Mouse (Mus musculus): ENCODE measurements around the gene Baiap2. TPM values are rescaled to one million over a fixed set of nuclear protein-coding genes. Genes with fewer than 3 reads are reported as not detected.

Baiap2 gene
- total and polyA plus RNA-seq, 2 experiments = 11.6 to 45.6 TPM

- no peak for DNase-seq (ENCODE audit: extremely low read depth, low read depth, low spot score)
- Histone ChIP-seq H3K27me3 (ENCODE audit: control insufficient read depth, insufficient read depth, low read length) (no peaks in the 10 kb centered on the region), H3K36me3 (ENCODE audit: control insufficient read depth, insufficient read depth, low read length) (no peaks in the 10 kb centered on the region), H3K4me1 (ENCODE audit: control insufficient read depth, insufficient read depth, low read length) (peaks cover 22% of the 10 kb centered on the region), H3K79me2 (ENCODE audit: control insufficient read depth, insufficient read depth, low read length) (no peaks in the 10 kb centered on the region), H3K27ac (replicated peaks; ENCODE audit: insufficient read depth, low read depth, low read length) (no peak overlapping the region), H3K9ac (ENCODE audit: low read depth, low read length) (no peak overlapping the region), H3K4me3 (ENCODE audit: insufficient read depth, low read depth, low read length) (no peak overlapping the region)
- WGBS = 81% methylated on average over 11 of the region's 11 CpGs
- no peak for TF ChIP-seq CTCF (IDR thresholded peaks at IDR 0.05; ENCODE audit: low read depth, low read length)
- no peak for TF ChIP-seq POLR2A (IDR thresholded peaks at IDR 0.05; ENCODE audit: extremely low read depth, insufficient read depth, low read length)
These were observed 68.7 kb downstream of the Baiap2 start for GRCm38 (mm10) chr11:120011114-120011760.

DNA sequence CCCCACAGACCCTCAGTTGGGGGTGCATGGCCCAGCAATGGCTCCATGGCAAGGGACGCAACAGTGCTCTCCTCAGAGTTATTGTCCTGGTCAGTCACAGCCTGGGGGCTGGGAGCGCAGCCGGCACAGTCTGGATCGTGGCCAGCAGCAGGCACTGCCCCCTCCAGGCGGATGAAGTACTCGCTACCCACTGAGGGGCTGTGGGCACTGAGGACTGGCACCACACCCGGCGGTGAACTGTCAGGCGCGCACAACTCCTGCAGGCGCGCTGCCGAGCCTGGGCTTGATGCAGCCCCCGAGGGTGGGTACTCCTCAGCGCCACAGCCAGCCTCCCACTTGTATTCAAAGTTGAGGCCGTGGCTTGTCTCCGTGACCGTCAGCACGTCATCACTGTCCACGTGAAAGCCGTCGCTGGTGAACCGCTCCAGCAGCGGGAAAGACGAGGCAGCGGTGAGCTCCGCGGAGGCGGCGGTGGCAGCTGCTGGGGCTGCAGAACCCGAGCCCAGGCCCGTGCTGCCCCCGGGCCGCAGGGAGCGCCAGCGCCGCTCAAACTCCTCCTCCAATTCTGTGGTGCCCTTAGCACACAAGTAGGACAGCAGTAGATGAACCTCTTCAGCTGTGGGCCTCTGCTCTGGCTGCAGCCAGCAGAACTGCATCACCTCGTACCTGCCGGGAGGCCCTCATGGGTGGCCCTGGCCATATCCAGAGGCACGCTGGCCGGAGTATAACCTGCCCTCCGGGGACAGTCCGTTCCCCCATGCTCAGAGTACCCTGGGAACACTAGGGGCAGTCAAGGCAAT lies 69.4 kb downstream of the Baiap2 start:
- Histone ChIP-seq H3K79me2 (ENCODE audit: control insufficient read depth, insufficient read depth, low read length) (no peaks in the 10 kb centered on the region), H3K27me3 (ENCODE audit: control insufficient read depth, insufficient read depth, low read length) (no peaks in the 10 kb centered on the region), H3K4me1 (ENCODE audit: control insufficient read depth, insufficient read depth, low read length) (peaks cover 19% of the 10 kb centered on the region), H3K4me3 (ENCODE audit: insufficient read depth, low read depth, low read length) (no peak overlapping the region), H3K9ac (ENCODE audit: low read depth, low read length) (no peak overlapping the region), H3K27ac (replicated peaks; ENCODE audit: insufficient read depth, low read depth, low read length) (no peak overlapping the region), H3K36me3 (ENCODE audit: control insufficient read depth, insufficient read depth, low read length) (no peaks in the 10 kb centered on the region)
- no peak for DNase-seq (ENCODE audit: extremely low read depth, low read depth, low spot score)
- 59% methylated on average over 43 of the region's 43 CpGs for WGBS
- TF ChIP-seq CTCF (IDR thresholded peaks at IDR 0.05; ENCODE audit: low read depth, low read length) (peak; percentile 19; the same call in 1 of the 2 replicates), POLR2A (IDR thresholded peaks at IDR 0.05; ENCODE audit: extremely low read depth, insufficient read depth, low read length) (no peak)

DNA sequence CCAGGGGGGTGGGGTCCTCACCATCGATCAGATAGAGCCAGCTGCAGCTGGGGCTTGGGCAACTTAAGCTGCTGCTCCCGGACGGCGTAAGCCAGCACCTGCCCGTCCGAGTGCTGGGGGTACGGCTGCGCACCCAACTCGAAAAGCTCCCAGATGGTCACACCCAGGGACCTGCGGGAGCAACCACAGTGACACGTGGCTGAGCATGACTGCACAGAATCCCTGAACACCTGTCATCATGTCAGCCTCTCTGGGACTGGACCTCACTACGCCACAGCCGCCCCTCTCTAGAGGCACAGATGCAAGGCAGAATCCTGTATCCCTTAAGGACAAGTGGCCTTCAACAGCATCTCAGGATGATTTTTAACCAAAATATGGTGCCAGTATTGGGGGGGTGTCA lies 70.1 kb downstream of the Baiap2 start:
- H3K4me3 ChIP-seq (ENCODE audit: insufficient read depth, low read depth, low read length) = no peak overlapping the region
- peaks cover 19% of the 10 kb centered on the region for H3K4me1 ChIP-seq (ENCODE audit: control insufficient read depth, insufficient read depth, low read length)
- H3K79me2 ChIP-seq (ENCODE audit: control insufficient read depth, insufficient read depth, low read length) = no peaks in the 10 kb centered on the region
- no peak for TF ChIP-seq CTCF (IDR thresholded peaks at IDR 0.05; ENCODE audit: low read depth, low read length)
- no peak for TF ChIP-seq POLR2A (IDR thresholded peaks at IDR 0.05; ENCODE audit: extremely low read depth, insufficient read depth, low read length)
- H3K9ac ChIP-seq (ENCODE audit: low read depth, low read length) = no peak overlapping the region
- no peaks in the 10 kb centered on the region for H3K36me3 ChIP-seq (ENCODE audit: control insufficient read depth, insufficient read depth, low read length)
- no peak for DNase-seq (ENCODE audit: extremely low read depth, low read depth, low spot score)
- no peaks in the 10 kb centered on the region for H3K27me3 ChIP-seq (ENCODE audit: control insufficient read depth, insufficient read depth, low read length)
- WGBS = 75% methylated on average over 13 of the region's 13 CpGs
- H3K27ac ChIP-seq (replicated peaks; ENCODE audit: insufficient read depth, low read depth, low read length) = no peak overlapping the region

- H3K27me3 ChIP-seq (ENCODE audit: control insufficient read depth, insufficient read depth, low read length) = no peaks in the 10 kb centered on the region
- no peaks in the 10 kb centered on the region for H3K36me3 ChIP-seq (ENCODE audit: control insufficient read depth, insufficient read depth, low read length)
- no peaks in the 10 kb centered on the region for H3K79me2 ChIP-seq (ENCODE audit: control insufficient read depth, insufficient read depth, low read length)
- 11% methylated on average over 21 of the region's 21 CpGs for WGBS
- peaks cover 15% of the 10 kb centered on the region for H3K4me1 ChIP-seq (ENCODE audit: control insufficient read depth, insufficient read depth, low read length)
- TF ChIP-seq CTCF (IDR thresholded peaks at IDR 0.05; ENCODE audit: low read depth, low read length) (peak; percentile 74), POLR2A (IDR thresholded peaks at IDR 0.05; ENCODE audit: extremely low read depth, insufficient read depth, low read length) (no peak)
- DNase-seq (ENCODE audit: extremely low read depth, low read depth, low spot score) = peak; percentile 59
- H3K9ac ChIP-seq (ENCODE audit: low read depth, low read length) = peak overlapping the region; percentile 59
- 0 out of 2 replicates have a peak overlapping the region, but pooled peaks have one; percentile 42 for H3K27ac ChIP-seq (replicated peaks; ENCODE audit: insufficient read depth, low read depth, low read length)
- H3K4me3 ChIP-seq (ENCODE audit: insufficient read depth, low read depth, low read length) = peak overlapping the region; percentile 47
These were observed 70.7 kb downstream of the Baiap2 start for GRCm38 (mm10) chr11:120013174-120013711.

GRCm38 (mm10) chr11:120014758-120015157 lies 72.2 kb downstream of the Baiap2 start:
- H3K4me3 ChIP-seq (ENCODE audit: insufficient read depth, low read depth, low read length) = no peak overlapping the region
- H3K79me2 ChIP-seq (ENCODE audit: control insufficient read depth, insufficient read depth, low read length) = no peaks in the 10 kb centered on the region
- no peak for TF ChIP-seq POLR2A (IDR thresholded peaks at IDR 0.05; ENCODE audit: extremely low read depth, insufficient read depth, low read length)
- no peak for TF ChIP-seq CTCF (IDR thresholded peaks at IDR 0.05; ENCODE audit: low read depth, low read length)
- WGBS = 97% methylated on average over 4 of the region's 4 CpGs
- no peaks in the 10 kb centered on the region for H3K27me3 ChIP-seq (ENCODE audit: control insufficient read depth, insufficient read depth, low read length)
- H3K9ac ChIP-seq (ENCODE audit: low read depth, low read length) = no peak overlapping the region
- H3K27ac ChIP-seq (replicated peaks; ENCODE audit: insufficient read depth, low read depth, low read length) = no peak overlapping the region
- no peaks in the 10 kb centered on the region for H3K36me3 ChIP-seq (ENCODE audit: control insufficient read depth, insufficient read depth, low read length)
- DNase-seq (ENCODE audit: extremely low read depth, low read depth, low spot score) = no peak
- peaks cover 3% of the 10 kb centered on the region for H3K4me1 ChIP-seq (ENCODE audit: control insufficient read depth, insufficient read depth, low read length)
